Mouse (Mus musculus): Measurements from ENCODE around the gene Kcnq2.

The Kcnq2 gene

GRCm38 (mm10) chr2:181134591-181135445 lies at the start of gene Kcnq2:
Gene Kcnq2, minus strand, starts transcription at chr2:181135300.
- DNase-seq (ENCODE audit: low spot score): peak; percentile 45

- DNase-seq (ENCODE audit: low spot score): no peak
Observed at GRCm38 (mm10) chr2:181180898-181181297, 45.8 kb upstream of the Kcnq2 start.

- no peak for DNase-seq (ENCODE audit: low spot score)
Observed at GRCm38 (mm10) chr2:181178471-181178870, 43.4 kb upstream of the Kcnq2 start.

GRCm38 (mm10) chr2:181178015-181178414 lies 42.9 kb upstream of the Kcnq2 start:
- no peak for DNase-seq (ENCODE audit: low spot score)

- no peak for DNase-seq (ENCODE audit: low spot score)
Observed at GRCm38 (mm10) chr2:181174646-181175045, 39.5 kb upstream of the Kcnq2 start.

GRCm38 (mm10) chr2:181166469-181166868 lies 31.4 kb upstream of the Kcnq2 start:
- DNase-seq (ENCODE audit: low spot score): no peak

- no peak for DNase-seq (ENCODE audit: low spot score)
Observed at GRCm38 (mm10) chr2:181160821-181161220, 25.7 kb upstream of the Kcnq2 start.

- DNase-seq (ENCODE audit: low spot score): peak; percentile 68
Observed at GRCm38 (mm10) chr2:181159771-181160170, 24.7 kb upstream of the Kcnq2 start.

- no peak for DNase-seq (ENCODE audit: low spot score)
Observed at GRCm38 (mm10) chr2:181159091-181159514, 24.0 kb upstream of the Kcnq2 start.

- no peak for DNase-seq (ENCODE audit: low spot score)
Observed at GRCm38 (mm10) chr2:181158471-181158870, 23.4 kb upstream of the Kcnq2 start.

GRCm38 (mm10) chr2:181157716-181158302 lies 22.7 kb upstream of the Kcnq2 start:
- no peak for DNase-seq (ENCODE audit: low spot score)

- DNase-seq (ENCODE audit: low spot score): no peak
Observed at GRCm38 (mm10) chr2:181157180-181157579, 22.1 kb upstream of the Kcnq2 start.

GRCm38 (mm10) chr2:181156248-181157121 lies 21.4 kb upstream of the Kcnq2 start, which contains the start of gene Eef1a2:
Gene Eef1a2, minus strand, starts transcription at chr2:181157014.
- peak; percentile 58 for DNase-seq (ENCODE audit: low spot score)

GRCm38 (mm10) chr2:181155801-181156200 lies 20.7 kb upstream of the Kcnq2 start:
- DNase-seq (ENCODE audit: low spot score): no peak

GRCm38 (mm10) chr2:181154831-181155415 lies 19.8 kb upstream of the Kcnq2 start:
- DNase-seq (ENCODE audit: low spot score): no peak

- no peak for DNase-seq (ENCODE audit: low spot score)
Observed at GRCm38 (mm10) chr2:181154361-181154760, 19.3 kb upstream of the Kcnq2 start.

- peak; percentile 60 for DNase-seq (ENCODE audit: low spot score)
Observed at GRCm38 (mm10) chr2:181153837-181154236, 18.7 kb upstream of the Kcnq2 start.

- no peak for DNase-seq (ENCODE audit: low spot score)
Observed at GRCm38 (mm10) chr2:181153131-181153530, 18.0 kb upstream of the Kcnq2 start.

- DNase-seq (ENCODE audit: low spot score): no peak
Observed at GRCm38 (mm10) chr2:181152701-181153100, 17.6 kb upstream of the Kcnq2 start.

- no peak for DNase-seq (ENCODE audit: low spot score)
Observed at GRCm38 (mm10) chr2:181150281-181150680, 15.2 kb upstream of the Kcnq2 start.

- DNase-seq (ENCODE audit: low spot score): no peak
Observed at GRCm38 (mm10) chr2:181148318-181148955, 13.3 kb upstream of the Kcnq2 start.
